Mouse (Mus musculus) kidney, embryonic 15.5 days (tissue): ENCODE data around the gene Nptx1. TPM values are rescaled to one million over a fixed set of nuclear protein-coding genes. Genes with fewer than 3 reads are reported as not detected.

ENCODE experiments used
- ATAC-seq: fragments of 200-750 bp; cut with Nextera tagmentation; replicated peaks from 2 replicates; pipeline ENCODE4 v1.8.0; 2017; ENCODE audit warnings: moderate TSS enrichment; ENCODE audit not compliant: low FRiP score
- H3K27ac ChIP-seq: fragments of 300-500 bp; sonication (generic); 2 replicates; pipeline ENCODE4 v1.5.1; 2015; ENCODE audit warnings: mild to moderate bottlenecking, inconsistent platforms
- H3K27me3 ChIP-seq: fragments of 300-500 bp; sonication (generic); 2 replicates; pipeline ENCODE4 v1.6.1; 2015; ENCODE audit warnings: inconsistent platforms
- H3K36me3 ChIP-seq: fragments of 300-500 bp; sonication (generic); 2 replicates; pipeline ENCODE4 v1.6.1; 2015; ENCODE audit warnings: inconsistent platforms
- H3K4me1 ChIP-seq: fragments of 300-500 bp; sonication (generic); 2 replicates; pipeline ENCODE4 v1.6.1; 2015; ENCODE audit warnings: inconsistent platforms
- H3K4me2 ChIP-seq: fragments of 300-500 bp; sonication (generic); 2 replicates; pipeline ENCODE4 v1.6.1; 2015; ENCODE audit warnings: moderate library complexity, mild to moderate bottlenecking, inconsistent platforms
- H3K4me3 ChIP-seq: fragments of 300-500 bp; sonication (generic); replicated peaks from 2 replicates; pipeline ENCODE4 v1.5.1; 2015; ENCODE audit warnings: mild to moderate bottlenecking, inconsistent platforms
- H3K9ac ChIP-seq: fragments of 300-500 bp; sonication (generic); 2 replicates; pipeline ENCODE4 v1.6.1; 2015; ENCODE audit warnings: mild to moderate bottlenecking, inconsistent platforms
- H3K9me3 ChIP-seq: fragments of 300-500 bp; sonication (generic); replicated peaks from 2 replicates; pipeline ENCODE4 v1.6.1; 2016; ENCODE audit warnings: inconsistent platforms
- WGBS: fragments of 180-500 bp; shearing (Covaris S2); methylation state at CpG from one replicate; pipeline ENCODE4 v1.1.7; 2015; ENCODE audit warnings: mixed read lengths; 5-methylcytosine and 5-hydroxymethylcytosine counted together
- polyA plus RNA-seq: library from polyadenylated mRNA; unstranded; fragments of >200 nt; fragmentation: Nextera tagmentation; extraction: Ambion mirVana; gene quantifications from 2 replicates; pipeline ENCODE4 v1.2.1, GENCODE M21; 2015

The Nptx1 gene
- polyA plus RNA-seq, 1 experiment from 2014 or later: 1.1 TPM

DNA sequence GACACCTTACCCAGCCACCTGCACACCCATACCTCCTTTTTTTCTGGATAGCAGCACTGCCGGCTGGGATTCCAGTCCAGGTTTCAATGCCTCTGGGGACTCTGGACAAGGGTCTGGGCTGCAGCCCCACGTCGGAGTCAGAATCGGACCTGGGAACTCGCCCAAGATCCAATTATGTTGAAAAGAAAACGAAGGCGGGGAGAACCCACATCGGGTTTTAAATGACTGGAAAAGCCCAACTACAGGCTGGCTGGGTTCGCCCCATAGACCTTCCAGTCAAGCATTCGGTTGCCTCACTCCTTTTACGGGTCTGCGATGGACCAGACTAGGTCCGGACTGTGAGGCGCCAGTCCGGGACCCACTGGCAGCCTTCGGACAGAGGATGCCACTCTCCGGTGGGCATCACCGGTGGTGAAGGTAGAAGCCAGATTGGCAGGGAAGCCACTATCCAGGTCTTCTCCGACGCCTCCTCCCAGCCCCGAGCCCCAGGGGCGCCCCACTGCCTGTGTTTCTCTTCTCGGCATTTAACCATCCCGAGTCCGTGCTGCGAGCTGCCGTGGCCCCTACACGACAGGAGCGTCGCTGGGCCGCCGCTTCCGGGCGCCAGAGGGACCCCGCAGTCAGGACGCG is 1.3 kb upstream of the Nptx1 start:
- peaks cover 93% of the 10 kb centered on the region for H3K27me3 ChIP-seq
- H3K36me3 ChIP-seq: no peaks in the 10 kb centered on the region
- no peak for ATAC-seq
- no peak overlapping the region for H3K9ac ChIP-seq
- H3K4me3 ChIP-seq: peak overlapping the region; percentile 57
- no peak overlapping the region for H3K27ac ChIP-seq
- under 1% methylated on average over 37 of the region's 37 CpGs for WGBS
- peak overlapping the region; percentile 99 for H3K4me2 ChIP-seq
- peaks cover 45% of the 10 kb centered on the region for H3K4me1 ChIP-seq
- H3K9me3 ChIP-seq: no peaks in the 10 kb centered on the region

DNA sequence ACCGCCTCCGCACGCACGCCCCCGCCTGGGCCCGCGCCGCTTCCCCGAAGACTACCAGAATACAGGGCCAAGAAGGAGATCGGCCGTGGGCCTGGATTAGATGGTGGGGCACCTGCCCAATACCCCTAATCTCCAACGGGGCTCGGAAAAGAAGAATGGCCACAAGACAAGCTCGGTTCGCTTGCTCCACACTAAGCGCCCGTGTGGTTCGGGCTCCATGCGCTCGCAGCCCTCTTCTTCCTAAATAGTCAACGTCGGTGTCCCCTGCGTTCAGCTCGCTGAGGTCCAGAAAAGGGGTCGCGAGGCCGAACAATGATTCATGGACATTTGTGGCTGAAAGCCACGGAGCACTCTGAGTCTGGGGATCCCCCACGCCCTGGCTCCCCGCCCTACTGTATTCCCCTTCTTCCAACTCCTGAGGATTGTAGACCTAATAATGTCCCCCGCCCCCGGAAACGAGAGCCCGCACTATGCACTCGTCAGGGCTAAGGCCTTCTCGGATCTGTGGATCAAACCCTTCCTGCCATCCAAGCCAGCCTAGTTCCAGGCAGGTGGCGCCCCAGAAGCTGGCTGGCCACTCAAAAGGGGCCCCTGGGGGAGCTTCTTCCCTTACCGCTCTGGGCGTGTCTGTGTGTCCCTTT is 518 bp upstream of the Nptx1 start:
- no peak overlapping the region for H3K27ac ChIP-seq
- 0 out of 2 replicates have a peak, but pooled peaks have one; percentile 20 for ATAC-seq
- H3K27me3 ChIP-seq: peaks cover 93% of the 10 kb centered on the region
- peak overlapping the region; percentile 57 for H3K4me3 ChIP-seq
- H3K9ac ChIP-seq: peak overlapping the region; percentile 58
- under 1% methylated on average over 39 of the region's 39 CpGs for WGBS
- peaks cover 45% of the 10 kb centered on the region for H3K4me1 ChIP-seq
- peak overlapping the region; percentile 99 for H3K4me2 ChIP-seq
- no peaks in the 10 kb centered on the region for H3K9me3 ChIP-seq
- H3K36me3 ChIP-seq: no peaks in the 10 kb centered on the region

DNA sequence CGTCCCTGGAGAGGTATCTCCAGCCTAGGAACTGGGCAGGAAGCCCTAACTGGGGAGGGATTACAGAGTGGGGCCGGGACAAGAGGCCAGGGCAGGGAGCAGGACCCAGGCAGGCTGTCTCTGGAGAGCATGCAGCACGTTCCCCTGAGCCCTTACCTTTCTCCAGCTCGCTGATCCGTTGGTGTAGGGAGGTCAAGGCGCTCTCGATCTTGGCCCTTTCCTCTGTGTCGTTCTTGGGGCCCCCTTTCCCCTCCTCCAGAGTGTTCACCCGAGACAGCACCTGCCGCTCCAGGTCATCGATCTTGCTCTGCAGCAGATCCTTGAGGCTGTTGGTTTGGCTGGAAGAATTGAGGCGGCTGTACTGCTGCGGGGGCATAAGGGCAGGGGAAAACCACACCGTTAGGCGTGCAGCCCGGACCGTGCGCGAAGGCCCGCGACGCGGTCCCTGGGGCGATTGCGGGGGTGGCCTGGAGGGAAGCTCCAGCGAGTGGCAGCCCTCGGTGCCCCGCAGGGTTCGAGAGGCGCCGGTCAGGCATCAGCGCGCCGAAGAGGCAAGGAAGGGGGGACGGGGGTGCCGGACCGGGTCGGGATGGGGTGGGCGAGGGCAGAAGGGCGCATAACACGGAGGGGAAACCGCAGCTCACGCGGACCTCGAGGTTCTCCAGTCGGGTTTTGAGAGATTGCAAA is 914 bp downstream of the Nptx1 start:
- peak; percentile 24; the same call in 1 of the 2 replicates for ATAC-seq
- Histone ChIP-seq H3K4me1 (peaks cover 45% of the 10 kb centered on the region), H3K4me3 (peak overlapping the region; percentile 57), H3K36me3 (no peaks in the 10 kb centered on the region), H3K4me2 (peak overlapping the region; percentile 99), H3K27ac (no peak overlapping the region), H3K9me3 (no peaks in the 10 kb centered on the region), H3K27me3 (peaks cover 92% of the 10 kb centered on the region), H3K9ac (peak overlapping the region; percentile 58)
- under 1% methylated on average over 44 of the region's 46 CpGs for WGBS

DNA sequence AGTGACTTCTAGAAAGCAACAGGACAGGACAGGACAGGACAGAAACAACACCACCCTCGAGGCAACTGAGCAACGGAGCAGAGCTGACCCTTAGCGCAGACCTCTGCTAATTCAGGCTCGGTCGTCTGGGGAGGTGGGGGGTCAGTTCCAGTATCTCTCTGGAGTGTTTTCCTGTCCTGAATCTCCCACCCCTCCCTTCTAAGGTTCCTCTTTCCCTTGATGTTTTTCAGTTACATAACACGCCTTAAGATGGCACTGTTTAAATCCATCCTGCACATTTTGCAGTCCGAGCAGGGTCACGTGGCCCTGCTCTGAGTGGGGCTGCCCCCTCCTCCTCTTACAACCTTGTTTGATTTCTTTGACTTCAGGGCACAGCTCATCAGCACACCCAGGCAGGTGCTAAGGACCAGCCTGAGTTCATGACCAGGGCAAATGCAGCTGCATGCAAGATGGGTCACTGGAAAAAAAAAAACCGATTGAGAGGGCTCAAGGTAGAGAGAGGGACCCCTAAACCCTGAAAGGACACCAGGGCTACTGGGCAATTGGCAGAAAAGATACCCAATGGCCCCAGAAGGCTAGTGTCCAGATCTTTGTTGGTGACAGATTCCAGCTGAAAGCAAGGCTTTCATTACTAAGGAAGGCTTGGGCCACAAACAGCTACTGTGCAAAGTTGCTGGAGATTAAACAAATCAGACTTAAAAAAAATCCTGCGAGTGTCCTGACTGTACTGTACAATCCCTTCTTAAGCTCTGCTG is 1.6 kb downstream of the Nptx1 start:
- H3K4me1 ChIP-seq: peaks cover 45% of the 10 kb centered on the region
- H3K9me3 ChIP-seq: no peaks in the 10 kb centered on the region
- no peak overlapping the region for H3K27ac ChIP-seq
- peak overlapping the region; percentile 57; the same call in 1 of the 2 replicates for H3K4me3 ChIP-seq
- WGBS: 3% methylated on average over 10 of the region's 10 CpGs
- H3K27me3 ChIP-seq: peaks cover 93% of the 10 kb centered on the region
- H3K9ac ChIP-seq: no peak overlapping the region
- peak overlapping the region; percentile 99 for H3K4me2 ChIP-seq
- no peak for ATAC-seq
- H3K36me3 ChIP-seq: no peaks in the 10 kb centered on the region

DNA sequence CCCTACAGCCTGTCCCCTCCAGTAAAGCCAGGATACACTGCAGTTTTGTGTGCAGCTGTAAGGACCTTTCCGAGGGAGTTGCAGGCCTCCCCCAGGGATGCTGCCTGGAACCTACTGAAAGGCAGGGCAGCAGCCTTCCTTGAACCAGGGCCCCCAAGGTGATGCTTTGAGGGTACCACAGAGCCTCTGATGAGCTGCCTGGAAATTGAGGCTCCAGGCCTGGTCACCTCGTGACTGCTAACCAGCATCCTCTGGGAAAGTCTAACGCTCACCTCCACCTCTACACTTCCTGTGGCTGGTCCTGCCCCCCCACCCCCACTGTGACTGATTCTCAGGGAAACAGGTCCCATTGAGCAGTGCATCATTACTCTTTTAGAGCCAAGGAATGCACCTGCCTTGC is 2.3 kb downstream of the Nptx1 start:
- ATAC-seq: no peak
- no peaks in the 10 kb centered on the region for H3K36me3 ChIP-seq
- no peak overlapping the region for H3K9ac ChIP-seq
- peaks cover 45% of the 10 kb centered on the region for H3K4me1 ChIP-seq
- H3K27ac ChIP-seq: no peak overlapping the region
- H3K4me3 ChIP-seq: no peak overlapping the region
- H3K9me3 ChIP-seq: no peaks in the 10 kb centered on the region
- peaks cover 90% of the 10 kb centered on the region for H3K27me3 ChIP-seq
- no peak overlapping the region for H3K4me2 ChIP-seq
- 49% methylated on average over 3 of the region's 3 CpGs for WGBS

DNA sequence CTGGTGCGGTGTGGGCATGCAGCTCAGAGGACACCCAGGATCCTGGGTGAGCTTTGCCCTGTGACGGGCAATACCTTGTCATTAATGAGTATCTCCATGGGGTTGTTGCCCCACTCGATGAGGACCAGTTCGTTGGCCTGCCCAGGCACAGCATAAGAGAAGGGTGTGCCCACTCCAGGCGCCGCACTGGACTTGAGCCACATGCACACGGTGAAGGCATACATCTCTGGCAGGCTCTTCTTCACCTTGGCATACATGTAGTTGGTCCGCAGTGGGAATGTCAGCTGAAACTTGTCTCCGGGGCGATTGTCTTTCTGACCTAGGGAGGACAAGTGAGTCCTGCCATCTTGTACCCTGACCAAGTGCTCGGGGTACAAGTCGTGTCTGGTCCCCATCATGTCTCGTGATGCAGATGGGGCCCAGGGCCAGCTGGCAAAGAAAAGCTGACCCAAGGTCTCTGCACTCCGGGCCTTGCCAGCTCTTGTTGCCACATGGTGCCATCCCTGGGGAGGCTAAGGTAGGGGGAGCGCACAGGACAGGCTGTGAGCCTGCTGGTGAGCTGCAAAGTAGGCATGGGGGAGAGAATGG is 2.9 kb downstream of the Nptx1 start:
- Histone ChIP-seq H3K36me3 (no peaks in the 10 kb centered on the region), H3K4me2 (no peak overlapping the region), H3K27me3 (peaks cover 89% of the 10 kb centered on the region), H3K4me1 (peaks cover 43% of the 10 kb centered on the region), H3K9me3 (no peaks in the 10 kb centered on the region), H3K9ac (no peak overlapping the region), H3K27ac (no peak overlapping the region), H3K4me3 (no peak overlapping the region)
- no peak for ATAC-seq
- WGBS: 86% methylated on average over 15 of the region's 15 CpGs

DNA sequence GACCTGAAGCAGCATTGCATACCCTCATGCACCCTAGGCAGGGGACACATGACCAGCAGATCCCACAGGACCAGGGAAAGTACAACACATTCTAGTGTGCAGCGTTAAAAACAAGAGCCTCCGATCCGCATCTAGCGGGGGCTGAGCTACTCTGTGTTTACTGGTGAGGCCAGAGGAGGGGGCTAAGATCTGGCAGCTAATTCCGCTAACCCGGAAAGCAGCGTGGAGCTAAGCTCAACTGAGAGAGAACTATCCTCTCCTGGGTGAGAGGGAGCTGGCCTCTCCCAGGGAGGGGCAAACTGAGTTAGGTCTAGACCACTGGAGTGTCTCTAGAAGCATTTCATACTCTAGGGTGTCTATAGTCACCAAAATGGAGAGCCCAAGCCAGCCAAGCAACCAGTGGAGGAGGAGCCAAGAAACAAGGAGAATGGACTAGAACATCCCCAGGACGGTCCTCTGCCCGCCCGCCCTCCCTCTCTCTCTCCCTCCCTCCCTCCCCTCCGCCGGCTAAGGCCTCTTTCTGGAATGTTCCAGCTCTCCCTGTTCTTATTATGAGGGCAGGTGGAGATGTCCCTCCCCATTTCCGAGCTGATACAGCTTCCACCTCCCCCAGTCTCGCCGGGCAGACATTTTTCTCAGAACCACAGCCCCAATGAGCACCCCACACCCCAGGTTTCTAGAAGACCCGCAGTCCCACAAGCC is 3.6 kb downstream of the Nptx1 start:
- H3K27ac ChIP-seq: no peak overlapping the region
- H3K9ac ChIP-seq: no peak overlapping the region
- 54% methylated on average over 16 of the region's 16 CpGs for WGBS
- H3K4me1 ChIP-seq: peaks cover 37% of the 10 kb centered on the region
- peaks cover 86% of the 10 kb centered on the region for H3K27me3 ChIP-seq
- H3K9me3 ChIP-seq: no peaks in the 10 kb centered on the region
- H3K36me3 ChIP-seq: no peaks in the 10 kb centered on the region
- no peak overlapping the region for H3K4me3 ChIP-seq
- no peak for ATAC-seq
- no peak overlapping the region for H3K4me2 ChIP-seq

DNA sequence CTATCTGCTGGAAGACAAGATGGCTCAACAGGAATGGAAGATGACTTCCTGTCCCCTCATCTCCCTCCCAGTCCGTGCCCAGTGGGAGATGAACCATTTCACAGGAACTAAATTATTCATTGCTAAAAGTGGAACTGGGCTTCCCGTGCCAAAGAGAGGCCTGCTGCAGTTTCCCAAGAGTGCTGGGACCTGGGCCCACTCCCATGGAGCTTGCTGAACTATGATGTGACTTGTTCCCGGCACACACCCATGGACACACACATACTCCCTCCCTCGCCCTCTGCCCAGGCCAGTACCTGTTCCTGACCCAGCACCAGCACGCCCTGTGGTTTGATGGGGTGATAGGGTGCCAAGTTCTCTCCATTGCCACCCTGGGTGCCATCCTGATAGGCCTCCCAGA is 4.7 kb downstream of the Nptx1 start:
- Histone ChIP-seq H3K27ac (no peak overlapping the region), H3K4me2 (no peak overlapping the region), H3K9ac (no peak overlapping the region), H3K36me3 (no peaks in the 10 kb centered on the region), H3K4me1 (peaks cover 26% of the 10 kb centered on the region), H3K27me3 (peaks cover 76% of the 10 kb centered on the region), H3K4me3 (no peak overlapping the region), H3K9me3 (no peaks in the 10 kb centered on the region)
- WGBS: 80% methylated on average over 5 of the region's 5 CpGs
- ATAC-seq: no peak

DNA sequence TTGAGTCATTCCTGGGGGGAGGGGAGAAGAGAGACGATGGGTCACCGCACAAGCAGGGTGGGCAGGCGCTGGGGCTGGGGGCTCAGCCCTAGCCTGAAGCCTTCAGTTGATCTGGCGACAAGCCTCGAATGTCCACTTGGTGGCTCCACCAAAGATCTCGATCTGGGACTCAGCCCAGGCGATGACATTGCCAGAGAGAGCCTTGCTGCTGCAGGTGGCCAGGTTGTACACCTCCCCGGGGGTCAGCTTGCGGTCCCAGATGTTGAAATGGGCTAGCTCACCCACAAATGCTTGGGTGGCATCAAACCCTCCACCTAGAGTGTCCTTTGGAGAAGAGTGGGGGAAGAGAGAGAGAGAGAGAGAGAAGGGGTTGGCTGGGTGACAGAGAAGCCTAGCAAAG is 5.2 kb downstream of the Nptx1 start:
- Histone ChIP-seq H3K9ac (no peak overlapping the region), H3K27ac (no peak overlapping the region), H3K9me3 (no peaks in the 10 kb centered on the region), H3K4me1 (peaks cover 21% of the 10 kb centered on the region), H3K4me2 (no peak overlapping the region), H3K4me3 (no peak overlapping the region), H3K27me3 (peaks cover 74% of the 10 kb centered on the region), H3K36me3 (no peaks in the 10 kb centered on the region)
- 48% methylated on average over 9 of the region's 9 CpGs for WGBS
- ATAC-seq: no peak

DNA sequence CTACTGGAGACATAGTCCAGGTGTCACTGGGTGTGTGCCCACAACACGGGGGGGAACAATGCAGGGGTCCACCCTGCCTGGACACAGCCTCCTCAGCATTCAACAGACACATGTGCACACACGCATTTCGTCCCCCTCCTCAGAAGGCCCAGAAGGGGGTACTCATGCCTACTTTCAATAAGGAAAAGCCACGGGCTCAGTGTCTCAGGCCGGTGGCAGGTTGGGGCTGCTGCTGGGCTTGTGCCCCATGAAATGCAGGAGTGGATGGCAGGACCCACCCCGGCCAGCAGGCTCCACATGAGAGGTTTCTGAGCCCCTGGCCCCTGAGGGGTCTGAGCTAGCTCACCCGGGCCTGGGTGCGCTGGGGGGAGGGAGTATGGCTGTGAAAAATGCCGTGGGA is 6.5 kb downstream of the Nptx1 start:
- Histone ChIP-seq H3K36me3 (no peaks in the 10 kb centered on the region), H3K4me3 (no peak overlapping the region), H3K27me3 (peaks cover 61% of the 10 kb centered on the region), H3K27ac (no peak overlapping the region), H3K9ac (no peak overlapping the region), H3K4me2 (no peak overlapping the region), H3K4me1 (peaks cover 8% of the 10 kb centered on the region), H3K9me3 (no peaks in the 10 kb centered on the region)
- 80% methylated on average over 9 of the region's 9 CpGs for WGBS
- ATAC-seq: no peak

DNA sequence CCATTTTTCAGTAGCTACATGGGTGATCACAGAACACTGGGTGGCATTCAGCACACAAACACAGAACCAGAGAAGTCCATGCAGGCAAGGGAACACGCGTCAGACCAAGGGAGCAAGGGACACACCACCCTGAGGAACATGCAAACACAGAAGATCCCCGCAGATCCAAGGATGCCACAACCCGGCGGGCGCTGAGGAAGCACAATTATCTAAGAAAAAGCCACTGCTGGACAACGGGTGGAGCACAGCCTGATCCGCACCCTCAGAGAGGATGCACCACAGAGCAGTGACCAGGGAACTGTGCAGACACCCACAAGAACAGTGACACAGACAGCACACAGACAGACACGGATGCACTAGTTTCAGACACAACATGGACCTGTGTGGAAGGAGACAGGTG is 7.0 kb downstream of the Nptx1 start:
- H3K4me2 ChIP-seq: no peak overlapping the region
- no peak for ATAC-seq
- WGBS: 77% methylated on average over 9 of the region's 9 CpGs

More for the DNA sequence above, 7.0 kb downstream of the Nptx1 start:
- Histone ChIP-seq H3K36me3 (no peaks in the 10 kb centered on the region), H3K4me3 (no peak overlapping the region), H3K27ac (no peak overlapping the region), H3K9ac (no peak overlapping the region), H3K9me3 (no peaks in the 10 kb centered on the region), H3K27me3 (peaks cover 56% of the 10 kb centered on the region), H3K4me1 (peaks cover 3% of the 10 kb centered on the region; the same call in 1 of the 2 replicates)
